Mouse (Mus musculus): ENCODE data around the gene Abl1.
"Not testable (repeated sequence)": the region's sequence is repeated elsewhere in the genome, so short reads cannot be mapped to it uniquely, and the experiment has no call there.

Gene Abl1

GRCm38 (mm10) chr2:31688074-31688925 lies at the start of gene Abl1:
TSS of gene Abl1 (plus strand) at chr2:31688376.
- DNase-seq (ENCODE audit: low read depth): peak; percentile 97

- DNase-seq (ENCODE audit: low read depth): no peak
Measured at GRCm38 (mm10) chr2:31638581-31639465, 49.4 kb upstream of the Abl1 start.

GRCm38 (mm10) chr2:31639466-31639760 lies 48.8 kb upstream of the Abl1 start:
- no peak for DNase-seq (ENCODE audit: low read depth)

- DNase-seq (ENCODE audit: low read depth): no peak
Measured at GRCm38 (mm10) chr2:31639901-31640608, 48.1 kb upstream of the Abl1 start, which contains the start of gene Prdm12. TSS of gene Prdm12 (plus strand) at chr2:31640037.

- DNase-seq (ENCODE audit: low read depth): peak; percentile 18
Measured at GRCm38 (mm10) chr2:31640609-31641507, 47.3 kb upstream of the Abl1 start.

GRCm38 (mm10) chr2:31641508-31641830 lies 46.7 kb upstream of the Abl1 start:
- no peak for DNase-seq (ENCODE audit: low read depth)

GRCm38 (mm10) chr2:31641929-31642328 lies 46.2 kb upstream of the Abl1 start:
- DNase-seq (ENCODE audit: low read depth): no peak

GRCm38 (mm10) chr2:31653971-31654853 lies 34.0 kb upstream of the Abl1 start:
- DNase-seq (ENCODE audit: low read depth): no peak

- peak; percentile 59 for DNase-seq (ENCODE audit: low read depth)
Measured at GRCm38 (mm10) chr2:31654854-31655559, 33.2 kb upstream of the Abl1 start.

- DNase-seq (ENCODE audit: low read depth): no peak
Measured at GRCm38 (mm10) chr2:31656374-31656773, 31.8 kb upstream of the Abl1 start.

GRCm38 (mm10) chr2:31662939-31663803 lies 25.0 kb upstream of the Abl1 start:
- DNase-seq (ENCODE audit: low read depth): no peak

- no peak for DNase-seq (ENCODE audit: low read depth)
Measured at GRCm38 (mm10) chr2:31663804-31664180, 24.4 kb upstream of the Abl1 start.

GRCm38 (mm10) chr2:31667332-31667731 lies 20.8 kb upstream of the Abl1 start:
- DNase-seq (ENCODE audit: low read depth): peak; percentile 31

GRCm38 (mm10) chr2:31670551-31671035 lies 17.6 kb upstream of the Abl1 start, which contains the start of gene Exosc2:
TSS of gene Exosc2 (plus strand) at chr2:31670715.
- DNase-seq (ENCODE audit: low read depth): peak; percentile 99

GRCm38 (mm10) chr2:31678641-31679040 lies 9.5 kb upstream of the Abl1 start:
- no peak for DNase-seq (ENCODE audit: low read depth)

GRCm38 (mm10) chr2:31681051-31681707 lies 7.0 kb upstream of the Abl1 start:
- not testable (repeated sequence) for DNase-seq (ENCODE audit: low read depth)

GRCm38 (mm10) chr2:31681731-31682235 lies 6.4 kb upstream of the Abl1 start:
- DNase-seq (ENCODE audit: low read depth): no peak

- DNase-seq (ENCODE audit: low read depth): peak; percentile 83
Measured at GRCm38 (mm10) chr2:31683666-31684065, 4.5 kb upstream of the Abl1 start.

Measured in induced T-regulatory cell, adult 2 months (primary cell).